Mouse (Mus musculus) lung, embryonic 14.5 days (tissue): ENCODE results near the gene Fcgr3. TPM values are rescaled to one million over a fixed set of nuclear protein-coding genes. Genes with fewer than 3 reads are reported as not detected.
"Not testable (repeated sequence)": the region's sequence is repeated elsewhere in the genome, so short reads cannot be mapped to it uniquely, and the experiment has no call there.

Experiments
- ATAC-seq: fragments of 200-750 bp; cut with Nextera tagmentation; 2 replicates; pipeline ENCODE4 v1.8.0; 2017; ENCODE audit warnings: mild to moderate bottlenecking, moderate TSS enrichment, moderate library complexity; ENCODE audit not compliant: insufficient read depth
- DNase-seq: peaks from one replicate; pipeline ENCODE4 v3.0.0-alpha.2; 2015
- H3K27ac ChIP-seq: fragments of 300-500 bp; sonication (generic); 2 replicates; pipeline ENCODE4 v1.5.1; 2014; ENCODE audit warnings: low read depth, mild to moderate bottlenecking, moderate library complexity
- H3K27me3 ChIP-seq: fragments of 300-500 bp; sonication (generic); 2 replicates; pipeline ENCODE4 v1.6.1; 2014; ENCODE audit warnings: low read length, control low read depth; ENCODE audit not compliant: insufficient read depth
- H3K36me3 ChIP-seq: fragments of 300-500 bp; sonication (generic); 2 replicates; pipeline ENCODE4 v1.6.1; 2014; ENCODE audit warnings: control low read depth; ENCODE audit not compliant: insufficient read depth
- H3K4me1 ChIP-seq: fragments of 300-500 bp; sonication (generic); 2 replicates; pipeline ENCODE4 v1.6.1; 2014; ENCODE audit warnings: antibody characterized with exemption, control low read depth; ENCODE audit not compliant: insufficient read depth
- H3K4me2 ChIP-seq: fragments of 300-500 bp; sonication (generic); 2 replicates; pipeline ENCODE4 v1.6.1; 2014; ENCODE audit warnings: mild to moderate bottlenecking
- H3K4me3 ChIP-seq: fragments of 300-500 bp; sonication (generic); 2 replicates; pipeline ENCODE4 v1.5.1; 2014; ENCODE audit warnings: low read depth, low read length
- H3K9ac ChIP-seq: fragments of 300-500 bp; sonication (generic); 2 replicates; pipeline ENCODE4 v1.6.1; 2014
- H3K9me3 ChIP-seq: fragments of 300-500 bp; sonication (generic); 2 replicates; pipeline ENCODE4 v1.6.1; 2016; ENCODE audit warnings: low read depth, low read length, control low read depth
- CTCF ChIP-seq: IDR thresholded peaks from 2 replicates; pipeline ENCODE4 v1.5.1; 2016; ENCODE audit warnings: antibody characterized with exemption, low read depth
- whole genome bisulfite sequencing: fragments of 180-500 bp; shearing (Covaris S2); extraction: QIAGEN DNeasy Blood & Tissue Kit; methylation state at CpG from one replicate; pipeline ENCODE4 v1.1.7; 2014; 5-methylcytosine and 5-hydroxymethylcytosine counted together
- polyA plus RNA-seq: library from polyadenylated mRNA; unstranded; fragments of >200 nt; fragmentation: Nextera tagmentation; extraction: Ambion mirVana; gene quantifications from 2 replicates; pipeline ENCODE4 v1.2.1, GENCODE M21; 2014

The Fcgr3 gene
- polyA plus RNA-seq, 1 experiment from 2014 or later = 10.8 TPM

DNA sequence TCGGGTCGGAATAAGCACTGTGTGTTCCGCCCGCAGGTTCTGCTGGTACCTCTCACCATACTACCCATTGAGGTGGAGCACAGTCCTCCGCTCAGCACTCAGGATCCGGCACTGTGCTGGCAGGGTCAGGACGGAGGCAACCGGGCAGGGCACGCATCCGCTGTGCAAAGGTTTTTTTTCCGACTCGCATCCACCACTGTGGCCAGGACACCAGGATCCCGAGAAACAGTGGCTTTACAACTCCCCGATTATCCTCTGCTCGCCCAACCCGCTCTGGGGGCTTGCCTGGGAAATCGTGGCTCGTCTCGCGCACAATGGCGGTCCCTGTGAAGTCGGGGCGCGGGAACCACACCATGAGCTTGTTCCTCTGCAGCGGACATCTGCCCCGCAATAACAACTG lies 21.0 kb upstream of the Fcgr3 start:
- Histone ChIP-seq H3K27ac (no peak overlapping the region), H3K4me1 (no peaks in the 10 kb centered on the region), H3K9ac (peak overlapping the region; percentile 44), H3K9me3 (no peaks in the 10 kb centered on the region), H3K36me3 (no peaks in the 10 kb centered on the region), H3K27me3 (peaks cover 14% of the 10 kb centered on the region), H3K4me3 (peak overlapping the region; percentile 46), H3K4me2 (peak overlapping the region; percentile 85)
- ATAC-seq = no peak
- 0% methylated on average over 26 of the region's 26 CpGs for WGBS
- TF ChIP-seq CTCF = no peak
- DNase-seq = peak; percentile 33

DNA sequence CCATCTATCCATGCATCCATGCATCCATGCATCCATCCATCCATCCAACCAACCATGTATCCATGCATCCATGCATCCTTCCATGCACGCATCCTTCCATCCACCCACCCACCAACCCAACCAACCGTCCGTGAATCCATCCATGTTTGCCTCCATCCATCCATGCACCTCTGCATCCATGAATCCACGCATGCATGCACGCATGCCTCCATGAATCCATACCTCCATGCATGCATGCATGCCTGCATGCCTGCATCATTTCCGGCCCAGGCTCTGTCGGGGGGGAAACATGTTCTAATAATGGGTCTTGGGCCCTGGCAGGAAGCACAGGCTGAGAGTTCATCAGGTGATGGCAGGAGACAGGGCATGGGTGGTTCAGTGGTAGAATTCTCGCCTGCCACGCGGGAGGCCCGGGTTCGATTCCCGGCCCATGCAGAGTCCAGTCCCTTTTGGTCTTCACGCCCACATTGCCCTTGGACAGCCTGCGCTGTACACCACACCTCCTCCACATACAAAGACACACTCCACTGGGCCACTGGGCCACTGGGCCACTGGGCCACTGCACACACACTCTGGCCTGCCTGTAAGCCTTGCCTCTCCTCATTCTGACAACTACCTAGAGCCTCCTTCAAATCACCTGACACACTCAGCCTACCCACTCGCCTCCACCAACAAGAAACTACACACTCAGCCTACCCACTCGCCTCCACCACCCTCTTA lies 16.9 kb upstream of the Fcgr3 start:
- WGBS = 45% methylated on average over 9 of the region's 17 CpGs

GRCm38 (mm10) chr1:171079825-171080224 lies 15.1 kb upstream of the Fcgr3 start:
- peaks cover 16% of the 10 kb centered on the region for H3K27me3 ChIP-seq
- DNase-seq, H3K4me2 ChIP-seq, H3K9ac ChIP-seq, H3K4me1 ChIP-seq, H3K27ac ChIP-seq, H3K36me3 ChIP-seq, H3K9me3 ChIP-seq, H3K4me3 ChIP-seq: not testable (repeated sequence)
- peak; percentile 69 for ATAC-seq
- no CpG with 5 or more reads among the region's 43 CpGs for WGBS

More for the DNA sequence above, 16.9 kb upstream of the Fcgr3 start:
- peak; percentile 28 for ATAC-seq
- H3K4me3 ChIP-seq, H3K9ac ChIP-seq, H3K36me3 ChIP-seq, DNase-seq, H3K27ac ChIP-seq, H3K9me3 ChIP-seq, H3K4me2 ChIP-seq, H3K4me1 ChIP-seq: not testable (repeated sequence)
- peaks cover 26% of the 10 kb centered on the region for H3K27me3 ChIP-seq

DNA sequence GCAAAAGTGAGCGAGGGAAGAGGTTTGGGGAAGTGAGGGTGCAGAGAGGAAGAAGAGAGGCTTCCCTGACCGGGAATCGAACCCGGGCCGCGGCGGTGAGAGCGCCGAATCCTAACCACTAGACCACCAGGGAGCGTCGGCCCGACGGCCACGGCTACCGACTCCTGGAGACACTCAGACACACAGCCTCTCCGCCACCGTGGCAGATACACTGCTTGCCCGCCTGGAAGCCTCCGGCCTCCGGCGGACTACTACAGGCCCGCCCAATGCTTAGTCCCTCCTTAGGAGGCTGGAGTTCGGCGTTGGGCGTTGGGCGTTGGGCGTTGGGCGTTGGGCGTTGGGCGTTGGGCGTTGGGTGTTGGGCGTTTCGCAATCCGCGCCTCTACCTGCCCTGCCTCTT lies 14.6 kb upstream of the Fcgr3 start:
- not testable (repeated sequence) for DNase-seq, H3K36me3 ChIP-seq, H3K27ac ChIP-seq, H3K9ac ChIP-seq, H3K4me3 ChIP-seq, H3K4me1 ChIP-seq, H3K4me2 ChIP-seq, H3K9me3 ChIP-seq
- 0% methylated on average over 1 of the region's 35 CpGs for WGBS
- peak; percentile 64 for ATAC-seq
- H3K27me3 ChIP-seq = peaks cover 17% of the 10 kb centered on the region

- not testable (repeated sequence) for H3K9me3 ChIP-seq, H3K27ac ChIP-seq, DNase-seq, H3K4me1 ChIP-seq, H3K9ac ChIP-seq, H3K36me3 ChIP-seq, ATAC-seq
- 23% methylated on average over 11 of the region's 12 CpGs for WGBS
- Histone ChIP-seq H3K27me3 (peaks cover 24% of the 10 kb centered on the region), H3K4me2 (peak overlapping the region; percentile 39; the same call in 1 of the 2 replicates), H3K4me3 (peak overlapping the region; percentile 18; the same call in 1 of the 2 replicates)
Measured at GRCm38 (mm10) chr1:171078419-171078818, 13.7 kb upstream of the Fcgr3 start.

DNA sequence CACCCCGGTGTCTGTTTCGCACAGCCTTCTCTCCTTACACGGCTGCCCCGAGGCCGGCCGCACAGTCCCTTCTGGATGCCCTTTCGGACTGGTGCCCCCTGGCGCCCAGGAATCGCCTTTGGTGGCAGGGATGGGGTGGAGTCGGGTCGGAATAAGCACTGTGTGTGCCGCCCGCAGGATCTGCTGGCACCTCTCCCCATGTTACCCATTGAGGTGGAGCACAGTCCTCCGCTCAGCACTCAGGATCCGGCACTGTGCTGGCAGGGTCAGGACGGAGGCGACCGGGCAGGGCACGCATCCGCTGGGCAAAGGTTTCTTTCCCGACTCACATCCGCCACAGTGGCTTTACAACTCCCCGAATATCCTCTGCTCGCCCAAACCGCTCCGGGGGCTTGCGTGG lies 13.2 kb upstream of the Fcgr3 start:
- Histone ChIP-seq H3K4me3 (peak overlapping the region; percentile 22; the same call in 1 of the 2 replicates), H3K27me3 (peaks cover 24% of the 10 kb centered on the region), H3K4me2 (peak overlapping the region; percentile 41)
- H3K9me3 ChIP-seq, H3K27ac ChIP-seq, H3K4me1 ChIP-seq, H3K36me3 ChIP-seq, H3K9ac ChIP-seq, DNase-seq: not testable (repeated sequence)
- TF ChIP-seq CTCF = 0 out of 2 replicates have a peak, but pooled peaks have one; percentile 10
- 2% methylated on average over 15 of the region's 27 CpGs for WGBS
- ATAC-seq = peak; percentile 6; the same call in 1 of the 2 replicates

GRCm38 (mm10) chr1:171077192-171077591 lies 12.5 kb upstream of the Fcgr3 start:
- peaks cover 24% of the 10 kb centered on the region for H3K27me3 ChIP-seq
- not testable (repeated sequence) for ATAC-seq, H3K27ac ChIP-seq, H3K4me3 ChIP-seq, H3K36me3 ChIP-seq, H3K4me2 ChIP-seq, H3K9ac ChIP-seq, DNase-seq, H3K9me3 ChIP-seq, H3K4me1 ChIP-seq
- 39% methylated on average over 5 of the region's 5 CpGs for WGBS

GRCm38 (mm10) chr1:171076176-171076575 lies 11.4 kb upstream of the Fcgr3 start:
- not testable (repeated sequence) for DNase-seq, H3K9me3 ChIP-seq, ATAC-seq, H3K9ac ChIP-seq, H3K36me3 ChIP-seq, H3K4me2 ChIP-seq, H3K4me1 ChIP-seq, H3K27ac ChIP-seq, H3K4me3 ChIP-seq
- H3K27me3 ChIP-seq = peaks cover 22% of the 10 kb centered on the region
- WGBS = 70% methylated on average over 3 of the region's 5 CpGs

- not testable (repeated sequence) for H3K36me3 ChIP-seq, H3K9ac ChIP-seq, H3K4me1 ChIP-seq, H3K9me3 ChIP-seq, H3K27ac ChIP-seq, H3K4me2 ChIP-seq, H3K4me3 ChIP-seq
- DNase-seq (peak; percentile 53), ATAC-seq (peak; percentile 48)
- H3K27me3 ChIP-seq = peaks cover 34% of the 10 kb centered on the region
- WGBS = 11% methylated on average over 4 of the region's 10 CpGs
Measured at GRCm38 (mm10) chr1:171074283-171074682, 9.5 kb upstream of the Fcgr3 start.

DNA sequence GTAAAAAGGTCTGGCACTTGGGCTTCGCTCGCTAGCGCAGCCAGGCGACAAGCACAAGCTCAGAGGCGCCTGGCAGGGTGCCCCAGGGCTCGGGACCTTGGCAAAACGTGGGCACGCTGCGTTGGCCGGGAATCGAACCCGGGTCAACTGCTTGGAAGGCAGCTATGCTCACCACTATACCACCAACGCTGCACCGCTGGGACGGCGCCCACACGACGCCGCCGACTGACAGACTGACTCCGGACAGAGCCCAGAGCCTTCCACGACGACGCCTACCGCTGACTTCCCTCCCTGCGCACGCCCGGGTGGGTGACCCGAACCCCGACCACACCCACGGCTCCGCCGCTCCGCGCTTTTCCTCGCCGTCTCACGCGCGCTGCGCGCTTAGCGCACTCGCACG lies 7.5 kb upstream of the Fcgr3 start:
- not testable (repeated sequence) for H3K27ac ChIP-seq, H3K4me3 ChIP-seq, H3K4me1 ChIP-seq, H3K4me2 ChIP-seq, H3K36me3 ChIP-seq, H3K9me3 ChIP-seq, DNase-seq, H3K9ac ChIP-seq
- H3K27me3 ChIP-seq = peaks cover 27% of the 10 kb centered on the region
- peak; percentile 70 for ATAC-seq
- WGBS = no CpG with 5 or more reads among the region's 45 CpGs
